Mouse (Mus musculus): ENCODE results near the gene Slc25a41.

The Slc25a41 gene

GRCm38 (mm10) chr17:57020960-57021359 is 20.5 kb downstream of the Slc25a41 start:
- DNase-seq (ENCODE audit: low read depth, low spot score): no peak
- peaks cover 21% of the 10 kb centered on the region for H3K36me3 ChIP-seq (ENCODE audit: control insufficient read depth, insufficient read depth, low read length, poor library complexity, severe bottlenecking)
- H3K27me3 ChIP-seq (ENCODE audit: control insufficient read depth, insufficient read depth, low read length, poor library complexity, severe bottlenecking): no peaks in the 10 kb centered on the region

GRCm38 (mm10) chr17:57019693-57020092 is 21.8 kb downstream of the Slc25a41 start:
- no peaks in the 10 kb centered on the region for H3K27me3 ChIP-seq (ENCODE audit: control insufficient read depth, insufficient read depth, low read length, poor library complexity, severe bottlenecking)
- H3K36me3 ChIP-seq (ENCODE audit: control insufficient read depth, insufficient read depth, low read length, poor library complexity, severe bottlenecking): peaks cover 17% of the 10 kb centered on the region
- DNase-seq (ENCODE audit: low read depth, low spot score): no peak

- DNase-seq (ENCODE audit: low read depth, low spot score): no peak
- Histone ChIP-seq H3K36me3 (ENCODE audit: control insufficient read depth, insufficient read depth, low read length, poor library complexity, severe bottlenecking) (0 out of 2 replicates have a peak, but pooled peaks cover under 1% of the 10 kb centered on the region), H3K27me3 (ENCODE audit: control insufficient read depth, insufficient read depth, low read length, poor library complexity, severe bottlenecking) (no peaks in the 10 kb centered on the region)
Measured at GRCm38 (mm10) chr17:57012245-57012795, 29.1 kb downstream of the Slc25a41 start.

- DNase-seq (ENCODE audit: low read depth, low spot score): peak; percentile 99
- H3K36me3 ChIP-seq (ENCODE audit: control insufficient read depth, insufficient read depth, low read length, poor library complexity, severe bottlenecking): peaks cover 2% of the 10 kb centered on the region
- no peaks in the 10 kb centered on the region for H3K27me3 ChIP-seq (ENCODE audit: control insufficient read depth, insufficient read depth, low read length, poor library complexity, severe bottlenecking)
Measured at GRCm38 (mm10) chr17:57011236-57012141, 30.0 kb downstream of the Slc25a41 start, which contains the start of the genes Gtf2f1 and Gm17949. Gtf2f1 (minus strand) TSS chr17:57011288. Gm17949 (plus strand) TSS chr17:57011469.

- Histone ChIP-seq H3K36me3 (ENCODE audit: control insufficient read depth, insufficient read depth, low read length, poor library complexity, severe bottlenecking) (peaks cover 2% of the 10 kb centered on the region), H3K27me3 (ENCODE audit: control insufficient read depth, insufficient read depth, low read length, poor library complexity, severe bottlenecking) (no peaks in the 10 kb centered on the region)
- no peak for DNase-seq (ENCODE audit: low read depth, low spot score)
Measured at GRCm38 (mm10) chr17:57010911-57011235, 30.6 kb downstream of the Slc25a41 start.

GRCm38 (mm10) chr17:57007137-57007905 is 34.1 kb downstream of the Slc25a41 start:
- H3K27me3 ChIP-seq (ENCODE audit: control insufficient read depth, insufficient read depth, low read length, poor library complexity, severe bottlenecking): no peaks in the 10 kb centered on the region
- peaks cover 6% of the 10 kb centered on the region for H3K36me3 ChIP-seq (ENCODE audit: control insufficient read depth, insufficient read depth, low read length, poor library complexity, severe bottlenecking)
- peak; percentile 26 for DNase-seq (ENCODE audit: low read depth, low spot score)

- Histone ChIP-seq H3K36me3 (ENCODE audit: control insufficient read depth, insufficient read depth, low read length, poor library complexity, severe bottlenecking) (peaks cover 6% of the 10 kb centered on the region), H3K27me3 (ENCODE audit: control insufficient read depth, insufficient read depth, low read length, poor library complexity, severe bottlenecking) (no peaks in the 10 kb centered on the region)
- DNase-seq (ENCODE audit: low read depth, low spot score): no peak
Measured at GRCm38 (mm10) chr17:57003994-57004393, 37.5 kb downstream of the Slc25a41 start.

GRCm38 (mm10) chr17:57001228-57001627 is 40.2 kb downstream of the Slc25a41 start:
- no peaks in the 10 kb centered on the region for H3K27me3 ChIP-seq (ENCODE audit: control insufficient read depth, insufficient read depth, low read length, poor library complexity, severe bottlenecking)
- no peak for DNase-seq (ENCODE audit: low read depth, low spot score)
- peaks cover 4% of the 10 kb centered on the region for H3K36me3 ChIP-seq (ENCODE audit: control insufficient read depth, insufficient read depth, low read length, poor library complexity, severe bottlenecking)

- DNase-seq (ENCODE audit: low read depth, low spot score): no peak
- H3K36me3 ChIP-seq (ENCODE audit: control insufficient read depth, insufficient read depth, low read length, poor library complexity, severe bottlenecking): peaks cover 2% of the 10 kb centered on the region; the same call in 1 of the 2 replicates
- H3K27me3 ChIP-seq (ENCODE audit: control insufficient read depth, insufficient read depth, low read length, poor library complexity, severe bottlenecking): no peaks in the 10 kb centered on the region
Measured at GRCm38 (mm10) chr17:56999968-57000609, 41.4 kb downstream of the Slc25a41 start, which contains the start of gene Pspn. Pspn (minus strand) TSS chr17:57000018.

- no peak for DNase-seq (ENCODE audit: low read depth, low spot score)
- no peaks in the 10 kb centered on the region for H3K27me3 ChIP-seq (ENCODE audit: control insufficient read depth, insufficient read depth, low read length, poor library complexity, severe bottlenecking)
- H3K36me3 ChIP-seq (ENCODE audit: control insufficient read depth, insufficient read depth, low read length, poor library complexity, severe bottlenecking): peaks cover 2% of the 10 kb centered on the region; the same call in 1 of the 2 replicates
Measured at GRCm38 (mm10) chr17:56999414-56999813, 42.0 kb downstream of the Slc25a41 start.

- no peaks in the 10 kb centered on the region for H3K27me3 ChIP-seq (ENCODE audit: control insufficient read depth, insufficient read depth, low read length, poor library complexity, severe bottlenecking)
- peak; percentile 99 for DNase-seq (ENCODE audit: low read depth, low spot score)
- no peaks in the 10 kb centered on the region; the same call in 1 of the 2 replicates for H3K36me3 ChIP-seq (ENCODE audit: control insufficient read depth, insufficient read depth, low read length, poor library complexity, severe bottlenecking)
Measured at GRCm38 (mm10) chr17:56997029-56997667, 44.3 kb downstream of the Slc25a41 start, which contains the start of gene Alkbh7. Alkbh7 (plus strand) TSS chr17:56997339.

GRCm38 (mm10) chr17:56996506-56996905 is 44.9 kb downstream of the Slc25a41 start:
- DNase-seq (ENCODE audit: low read depth, low spot score): peak; percentile 31
- no peaks in the 10 kb centered on the region; the same call in 1 of the 2 replicates for H3K36me3 ChIP-seq (ENCODE audit: control insufficient read depth, insufficient read depth, low read length, poor library complexity, severe bottlenecking)

GRCm38 (mm10) chr17:56995046-56995445 is 46.4 kb downstream of the Slc25a41 start:
- DNase-seq (ENCODE audit: low read depth, low spot score): no peak
- no peaks in the 10 kb centered on the region for H3K27me3 ChIP-seq (ENCODE audit: control insufficient read depth, insufficient read depth, low read length, poor library complexity, severe bottlenecking)
- no peaks in the 10 kb centered on the region; the same call in 1 of the 2 replicates for H3K36me3 ChIP-seq (ENCODE audit: control insufficient read depth, insufficient read depth, low read length, poor library complexity, severe bottlenecking)

More at GRCm38 (mm10) chr17:56996506-56996905, 44.9 kb downstream of the Slc25a41 start:
- no peaks in the 10 kb centered on the region for H3K27me3 ChIP-seq (ENCODE audit: control insufficient read depth, insufficient read depth, low read length, poor library complexity, severe bottlenecking)

- DNase-seq (ENCODE audit: low read depth, low spot score): no peak
- no peaks in the 10 kb centered on the region for H3K27me3 ChIP-seq (ENCODE audit: control insufficient read depth, insufficient read depth, low read length, poor library complexity, severe bottlenecking)
Measured at GRCm38 (mm10) chr17:56990966-56991365, 50.5 kb downstream of the Slc25a41 start.

More at GRCm38 (mm10) chr17:56990966-56991365, 50.5 kb downstream of the Slc25a41 start:
- no peaks in the 10 kb centered on the region; the same call in 1 of the 2 replicates for H3K36me3 ChIP-seq (ENCODE audit: control insufficient read depth, insufficient read depth, low read length, poor library complexity, severe bottlenecking)

Measured in splenic B cell, adult 2 months (primary cell).